Mouse (Mus musculus) right cerebral cortex, adult 2 months (tissue): Measurements from ENCODE around the gene Leng8.
A peak's percentile ranks its signal among the peaks of the same experiment; 100 is the strongest.

Experiments used
- DNase-seq, 2 experiments: peaks; one replicate each; pipeline ENCODE4 v3.0.0; 2021 to 2022; ENCODE audit warnings: low spot score in 2 of 2

Gene Leng8

GRCm38 (mm10) chr7:4136771-4137531 is at the start of gene Leng8:
Gene Leng8, plus strand, starts transcription at chr7:4137039.
- DNase-seq, result peak; percentile 99 to 100

GRCm38 (mm10) chr7:4087238-4087895 is 49.5 kb upstream of the Leng8 start:
- DNase-seq, result peak; percentile 60 to 67

- DNase-seq, result peak; percentile 65 to 72
Measured at GRCm38 (mm10) chr7:4087896-4088480, 48.9 kb upstream of the Leng8 start.

- DNase-seq, result no peak
Measured at GRCm38 (mm10) chr7:4088679-4089078, 48.2 kb upstream of the Leng8 start.

DNA sequence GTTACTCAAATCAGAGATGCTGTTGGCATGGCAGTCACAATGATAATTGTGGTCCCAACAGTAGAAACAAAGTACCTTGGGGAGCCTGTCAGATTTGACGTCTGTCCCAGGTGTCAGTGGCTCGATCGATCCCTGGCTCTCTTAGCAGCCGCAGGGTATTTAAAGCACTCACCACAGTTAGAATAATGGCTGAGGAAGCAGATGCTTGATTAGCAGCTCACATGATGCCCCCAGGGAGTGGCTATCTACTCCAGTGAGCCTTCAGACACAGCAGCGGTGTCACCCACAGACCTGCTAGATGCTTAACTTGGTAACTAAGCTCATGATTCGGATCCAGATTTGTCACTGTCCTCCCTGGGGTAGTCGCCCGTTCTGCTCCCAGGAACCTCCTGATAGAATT is 45.7 kb upstream of the Leng8 start:
- DNase-seq, result no peak

GRCm38 (mm10) chr7:4098301-4098700 is 38.5 kb upstream of the Leng8 start:
- no peak for DNase-seq

- no peak for DNase-seq
Measured at GRCm38 (mm10) chr7:4098832-4099231, 38.0 kb upstream of the Leng8 start.

- no peak for DNase-seq
Measured at GRCm38 (mm10) chr7:4101144-4101543, 35.7 kb upstream of the Leng8 start.

DNA sequence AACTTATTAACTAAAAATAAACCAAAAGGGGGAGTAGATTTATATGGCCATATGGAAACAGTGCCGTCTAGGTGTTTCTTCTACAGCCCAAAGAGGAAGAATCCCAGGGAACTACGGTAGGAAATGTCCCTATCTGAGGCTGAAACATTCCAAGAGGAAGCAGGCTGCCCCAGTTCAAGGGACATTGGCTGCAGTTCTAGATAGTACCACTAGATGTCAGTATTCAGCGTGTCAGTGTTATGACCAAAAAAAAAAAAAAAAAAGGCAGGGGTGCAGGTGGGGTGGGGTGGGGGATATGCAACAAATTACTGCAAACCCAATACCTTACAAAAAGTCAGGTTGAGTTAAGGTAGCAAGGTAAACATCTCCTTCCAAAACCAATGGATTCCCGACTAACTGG is 33.4 kb upstream of the Leng8 start:
- DNase-seq, result peak in 1 of 2 experiments; percentile 42

DNA sequence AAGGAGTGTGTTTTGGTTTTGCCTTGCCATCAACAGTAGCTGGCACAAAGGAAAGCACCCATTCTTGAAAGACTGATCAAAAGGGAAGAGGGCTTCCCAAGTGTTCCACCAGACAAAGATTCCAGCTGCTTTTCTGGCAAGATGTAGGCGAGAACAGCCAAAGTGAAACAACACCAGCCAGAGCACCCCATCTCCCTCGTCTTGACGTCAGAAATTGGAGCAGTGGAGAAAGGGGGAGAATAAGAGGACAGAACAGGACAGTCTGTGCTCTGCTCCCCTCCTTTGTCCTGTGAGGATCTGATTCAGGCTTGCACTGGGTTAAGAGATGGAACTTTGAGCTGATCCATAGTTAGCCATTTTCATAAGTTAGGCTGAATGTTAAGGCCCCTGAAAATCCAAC is 25.1 kb upstream of the Leng8 start:
- peak in 1 of 2 experiments; percentile 33 for DNase-seq

DNA sequence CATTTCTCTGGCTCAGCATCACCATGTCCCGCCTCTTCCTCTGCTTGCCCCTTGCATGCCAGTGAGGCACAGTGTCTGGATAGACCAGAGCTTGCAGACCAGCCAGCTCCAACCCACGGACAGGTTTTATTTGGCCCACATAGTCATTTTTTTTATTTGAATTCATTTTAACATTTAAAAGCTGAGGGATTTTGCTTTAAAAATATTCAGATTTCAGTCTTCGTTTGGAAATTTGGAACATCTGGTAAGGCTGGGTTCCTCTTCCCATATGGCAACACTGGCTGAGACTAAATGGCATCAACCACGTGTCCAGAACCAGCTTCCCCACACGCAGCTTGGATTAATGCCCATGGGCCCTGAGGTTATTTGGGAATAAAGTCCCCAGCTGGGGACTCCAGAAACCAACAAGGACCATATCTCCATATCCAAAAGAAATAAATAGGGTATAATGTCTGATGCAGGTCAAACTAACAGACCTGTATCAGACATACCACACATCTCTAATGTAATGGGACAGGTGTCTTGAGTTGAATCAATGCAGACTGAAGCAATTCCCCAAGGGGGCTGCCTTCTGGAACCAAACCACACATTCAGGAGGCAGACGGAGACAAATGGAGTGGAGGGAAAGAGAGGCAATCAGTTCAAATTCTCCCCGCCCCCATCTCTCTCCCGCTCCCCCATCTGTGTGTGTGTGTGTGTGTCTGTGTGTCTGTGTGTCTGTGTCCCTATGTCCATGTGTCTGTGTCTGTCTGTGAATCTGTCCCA is 19.6 kb upstream of the Leng8 start:
- peak in 1 of 2 experiments; percentile 40 for DNase-seq

DNA sequence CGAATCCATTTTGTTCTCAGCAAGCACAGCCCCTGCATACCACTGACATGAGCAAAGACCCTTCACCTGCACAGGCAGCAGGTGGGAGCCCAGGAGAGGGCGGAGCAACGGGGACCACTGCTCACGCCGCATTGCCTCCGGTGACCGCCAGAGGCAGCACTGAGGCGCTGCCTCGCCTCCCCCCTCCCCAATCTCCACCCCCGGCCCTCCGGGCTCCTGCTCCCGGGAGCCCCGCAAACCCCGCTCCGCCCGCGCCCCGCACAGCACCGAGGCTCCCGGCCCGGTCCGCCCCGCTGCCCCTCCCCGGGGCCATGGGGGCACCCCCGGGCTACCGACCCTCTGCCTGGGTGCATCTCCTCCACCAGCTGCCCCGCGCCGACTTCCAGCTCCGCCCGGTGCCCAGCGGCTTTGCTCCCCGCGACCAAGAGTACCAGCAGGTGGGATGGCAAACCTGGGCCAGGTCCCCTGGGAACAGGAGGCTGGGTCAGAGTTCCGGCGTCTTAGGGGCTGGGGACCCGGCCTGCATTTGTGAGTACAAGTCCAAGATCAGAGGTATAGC is 17.4 kb upstream of the Leng8 start, which contains the start of gene Ttyh1:
Ttyh1 (plus strand) TSS at position 65 of the 559 bp plus-strand sequence.
- peak; percentile 72 to 79 for DNase-seq

- DNase-seq, result peak; percentile 50 to 60
Measured at GRCm38 (mm10) chr7:4119976-4120921, 16.6 kb upstream of the Leng8 start.

DNA sequence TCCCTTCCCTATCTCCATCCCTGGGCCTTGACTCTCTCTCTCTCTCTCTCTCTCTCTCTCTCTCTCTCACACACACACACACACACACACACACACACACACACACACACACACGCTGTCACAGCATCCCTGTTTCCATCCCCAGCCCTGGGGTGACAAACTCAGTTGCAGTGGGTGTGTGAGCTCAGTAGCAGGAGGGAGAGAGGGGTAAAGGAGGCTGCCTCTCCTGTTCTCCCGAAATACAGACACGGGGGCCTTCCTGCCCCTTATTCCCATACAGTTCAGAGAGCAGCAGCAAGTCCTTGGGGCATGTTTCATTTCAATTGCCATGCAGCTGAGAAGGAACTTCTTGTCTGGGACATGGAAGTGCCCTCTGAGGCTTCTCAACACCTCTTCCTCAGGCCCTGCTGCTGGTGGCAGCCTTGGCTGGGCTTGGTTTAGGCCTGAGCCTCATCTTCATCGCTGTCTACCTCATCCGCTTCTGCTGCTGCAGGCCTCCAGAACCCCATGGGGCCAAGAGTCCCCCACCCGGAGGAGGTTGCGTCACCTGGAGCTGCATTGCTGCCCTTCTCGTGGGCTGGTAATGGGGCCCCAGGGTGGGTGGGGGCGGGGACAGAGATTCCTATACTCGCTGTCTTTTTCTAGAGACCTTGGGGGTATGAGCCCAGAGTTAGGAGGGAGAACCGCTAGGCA is 14.6 kb upstream of the Leng8 start:
- peak in 1 of 2 experiments; percentile 32 for DNase-seq

DNA sequence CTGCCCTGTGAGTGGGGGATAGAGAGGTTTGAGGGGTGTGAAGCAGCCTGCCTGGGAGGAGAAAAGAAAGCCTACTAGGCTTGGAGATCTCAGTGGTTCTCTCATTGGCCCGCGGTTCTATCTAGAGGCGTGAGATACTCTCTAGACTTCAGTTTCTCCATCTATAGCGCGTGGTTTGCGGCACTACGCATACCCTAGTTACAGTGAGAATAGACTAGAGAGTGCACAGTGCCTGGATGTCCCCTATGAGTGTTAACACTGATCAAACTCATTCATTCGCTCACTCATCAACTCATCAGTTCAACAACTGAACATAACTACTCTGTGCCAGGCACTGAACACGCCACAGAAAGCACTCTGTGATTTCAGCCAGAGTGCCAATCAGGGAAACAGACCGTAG is 14.1 kb upstream of the Leng8 start:
- peak in 1 of 2 experiments; percentile 50 for DNase-seq

DNA sequence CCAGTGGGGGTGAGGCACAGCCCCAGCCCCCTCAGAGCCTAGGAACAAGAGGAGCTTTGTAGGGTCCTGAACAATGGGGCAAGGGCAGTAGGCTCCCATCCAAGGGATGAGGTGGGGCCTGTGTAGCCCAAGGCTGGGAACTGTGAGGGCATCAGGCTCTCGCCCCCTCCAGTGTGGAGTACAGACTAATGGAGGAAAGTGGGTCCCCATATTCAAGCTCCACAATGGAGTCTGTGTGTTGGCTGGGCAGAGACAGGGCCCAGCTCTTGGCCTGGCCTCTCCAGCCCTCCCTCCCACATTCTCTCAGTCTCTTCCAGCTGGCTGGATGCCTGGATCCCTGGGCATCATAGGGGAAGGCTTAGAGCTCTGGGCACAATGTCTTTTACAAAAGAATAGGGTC is 13.1 kb upstream of the Leng8 start:
- DNase-seq, result peak; percentile 68 to 77

- peak; percentile 87 to 91 for DNase-seq
Measured at GRCm38 (mm10) chr7:4124315-4124759, 12.5 kb upstream of the Leng8 start.

DNA sequence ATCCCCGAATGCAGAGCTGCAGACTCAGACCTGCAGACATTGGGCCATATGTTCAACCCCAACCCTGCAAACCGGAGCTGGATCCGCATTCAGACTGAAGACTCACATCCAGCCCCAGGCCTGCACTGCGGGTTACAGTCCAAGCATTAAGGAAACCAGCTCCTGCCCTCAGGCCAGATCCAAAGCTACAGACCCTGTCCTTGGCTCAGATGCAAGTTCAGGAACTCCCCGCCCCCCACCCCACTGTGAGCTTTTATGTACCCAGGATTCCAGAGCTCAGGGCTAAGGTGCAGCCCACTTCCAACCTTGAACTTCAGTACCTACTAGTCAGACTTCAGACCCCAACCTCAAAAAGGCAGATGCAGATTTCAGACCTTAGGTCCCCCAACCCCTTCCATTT is 12.0 kb upstream of the Leng8 start:
- no peak for DNase-seq

DNA sequence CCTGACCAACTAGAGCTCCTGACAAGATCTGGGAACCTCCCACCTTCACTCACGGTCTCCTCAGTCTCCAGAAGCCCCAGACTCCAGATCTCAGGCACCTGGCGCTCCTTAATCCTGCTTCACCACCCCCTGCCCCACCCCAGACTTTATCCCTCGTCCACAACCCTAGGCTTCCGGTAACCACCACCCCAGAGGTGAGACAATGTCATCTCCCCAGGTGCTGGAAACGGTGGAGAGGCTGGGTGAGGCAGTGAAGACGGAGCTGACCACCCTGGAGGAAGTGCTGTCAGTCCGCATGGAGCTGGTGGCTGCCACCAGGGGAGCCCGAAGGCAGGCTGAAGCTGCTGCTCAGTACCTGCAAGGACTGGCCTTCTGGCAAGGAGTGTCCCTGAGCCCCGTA is 11.5 kb upstream of the Leng8 start:
- DNase-seq, result no peak
